ENCODE assay signal across 9 mouse cellular contexts in the genomic region with DNA sequence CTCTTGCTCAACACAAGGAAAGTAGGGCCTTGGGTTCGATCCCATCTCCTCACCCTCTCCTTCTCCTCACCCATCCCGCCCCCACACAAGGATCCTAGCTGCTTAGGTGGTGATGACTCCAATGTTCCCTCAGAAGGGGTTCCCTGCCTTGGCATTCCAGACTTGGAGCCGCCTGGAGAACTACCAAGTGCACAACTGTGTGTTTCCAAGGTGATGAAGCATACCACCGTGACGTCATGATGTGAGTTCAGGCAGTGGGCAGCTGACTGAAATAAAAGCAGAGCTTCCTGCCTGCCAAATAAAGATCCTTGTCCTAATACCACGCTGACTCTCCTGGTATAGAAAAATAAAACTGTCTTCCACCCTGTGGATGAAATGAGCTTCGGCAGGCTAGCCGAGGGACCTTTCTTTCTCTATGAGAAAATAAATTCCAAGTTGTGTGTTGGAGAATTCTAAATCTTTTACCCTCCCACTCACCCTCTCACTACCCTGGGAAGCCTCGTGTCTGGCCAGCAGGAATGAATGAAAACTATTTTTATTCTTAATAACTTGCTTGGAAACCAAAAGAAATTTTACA. TPM values are rescaled to one million over a fixed set of nuclear protein-coding genes. Genes with fewer than 3 reads are reported as not detected.
DNase-seq lines count a peak whose midpoint lies in the region; ATAC-seq lines count a peak whose summit lies in the region.
"Had no signal": no experiment of that assay in that cellular context is flagged by ENCODE, and none has a peak within 500 bp of the region (broad histone marks: within the 10 kb centered on the region; RNA-seq: fewer than 3 reads in every experiment).

No protein-coding gene starts in this region.

- peak; percentile 29 for DNase-seq in embryo, embryonic 10 days (ENCODE audit: low spot score)
- DNase-seq in embryo, embryonic 9.5 days (ENCODE audit: extremely low spot score) = no peak
- DNase-seq in urinary bladder, postnatal 14 days (ENCODE audit: low spot score) = peak; percentile 28
- DNase-seq in urinary bladder, postnatal 25 days (ENCODE audit: low spot score) = no peak
- DNase-seq in left cerebral cortex, adult 18-20 months (ENCODE audit: low spot score in 2 of 2) = peak; percentile 60 to 63
- DNase-seq in telencephalon, adult 2 months (ENCODE audit: low read depth, low spot score) = peak; percentile 65
- no peak for DNase-seq in forebrain, embryonic 11.5 days (ENCODE audit: low spot score)
- no peak for DNase-seq in gastrocnemius, adult 18-20 months (ENCODE audit: low spot score)

- H3K4me3 ChIP-seq in forebrain, embryonic 11.5 days (ENCODE audit: low read depth, low read length) = no peak overlapping the region

- no peaks in the 10 kb centered on the region for H3K27me3 ChIP-seq in forebrain, embryonic 11.5 days (ENCODE audit: control insufficient read depth, insufficient read depth, low read length)

- no peaks in the 10 kb centered on the region for H3K4me1 ChIP-seq in forebrain, embryonic 11.5 days (replicated peaks; ENCODE audit: control insufficient read depth, insufficient read depth, low read length)

- no peaks in the 10 kb centered on the region for H3K36me3 ChIP-seq in forebrain, embryonic 11.5 days (ENCODE audit: control insufficient read depth, insufficient read depth, low read length)

- H3K4me2 ChIP-seq in forebrain, embryonic 11.5 days (ENCODE audit: low read depth, low read length, severe bottlenecking) = no peak overlapping the region

- H3K27ac ChIP-seq in forebrain, embryonic 11.5 days (ENCODE audit: low read depth, low read length) = no peak overlapping the region
- H3K27ac ChIP-seq: liver, embryonic 14.5 days had no signal

- ATAC-seq in forebrain, embryonic 11.5 days (replicated peaks; ENCODE audit: low FRiP score) = no peak

- H3K9me3 ChIP-seq in forebrain, embryonic 11.5 days (ENCODE audit: control insufficient read depth, low read length) = no peaks in the 10 kb centered on the region

- no peak overlapping the region for H3K9ac ChIP-seq in forebrain, embryonic 11.5 days (ENCODE audit: low read length)
- H3K9ac ChIP-seq: liver, embryonic 14.5 days had no signal

- WGBS in forebrain, embryonic 11.5 days = 66% methylated on average over 9 of the region's 9 CpGs

RNA-seq across cellular contexts. Expression of a gene that starts 6.4 kb away (rescaled TPM):
- total RNA-seq in left cerebral cortex, adult 18-20 months (2021) = 100 to 1,000 TPM; 130 TPM
- polyA plus RNA-seq in forebrain, embryonic 11.5 days (2014; fragmentation: Nextera tagmentation; extraction: Ambion mirVana) = 130 and 131 TPM in 2 replicates
- 10 to 100 TPM; 58.8 to 65.0 TPM for total RNA-seq in gastrocnemius, adult 18-20 months (2021)

Comparison
In these comparisons a context has a peak if more than half of its experiments do, and no peak if none do; other contexts are left out.
1. DNase-seq: peak in embryo, embryonic 10 days (single experiment), urinary bladder, postnatal 14 days (single experiment), left cerebral cortex, adult 18-20 months (2 of 2) and telencephalon, adult 2 months (single experiment); none in embryo, embryonic 9.5 days (single experiment), urinary bladder, postnatal 25 days (single experiment), forebrain, embryonic 11.5 days (single experiment) and gastrocnemius, adult 18-20 months (single experiment).